Mouse (Mus musculus): ENCODE measurements at regions not wholly inside any gene's neighbourhood (a gene's known extent, or its start where the extent isn't known, plus 50 kb on each side); places are given as distances from the start of the nearest gene placed in this dataset.
A peak's percentile ranks its signal among the peaks of the same experiment; 100 is the strongest.

- peak; percentile 46; the same call in 1 of the 2 replicates for ATAC-seq (replicated peaks; ENCODE audit: poor library complexity)
Measured at GRCm38 (mm10) chrY:17308718-17309117, 91.8 kb upstream of the Rbm31y start.

All from megakaryocyte progenitor cell, adult 5-6 weeks (primary cell).